In genomic region chr2:167854060-167854459, GRCm38 (mm10) we compare ENCODE assay signal across 14 mouse cellular contexts.
"Had no signal": no experiment of that assay in that cellular context is flagged by ENCODE, and none has a peak within 500 bp of the region (broad histone marks: within the 10 kb centered on the region; RNA-seq: fewer than 3 reads in every experiment).

No protein-coding gene starts in this region.

- ATAC-seq: intestine, embryonic 15.5 days had no signal

- H3K9ac ChIP-seq: intestine, embryonic 15.5 days; kidney, embryonic 15.5 days; limb, embryonic 13.5 days; liver, embryonic 13.5 days; lung, embryonic 14.5 days; stomach, embryonic 15.5 days had no signal

- H3K9me3 ChIP-seq: intestine, embryonic 15.5 days; kidney, embryonic 15.5 days; limb, embryonic 10.5 days; limb, embryonic 13.5 days; liver, embryonic 13.5 days; stomach, embryonic 15.5 days had no signal

- DNase-seq: kidney, adult 11 months; kidney, postnatal 10 days; liver; liver, embryonic 13.5 days; lung, embryonic 14.5 days; lung, postnatal 4 days; midbrain, embryonic 14.5 days; thymus, postnatal 25 days had no signal

- H3K27me3 ChIP-seq: intestine, embryonic 15.5 days; kidney, embryonic 15.5 days; limb, embryonic 13.5 days; stomach, embryonic 15.5 days had no signal

- H3K27ac ChIP-seq: intestine, embryonic 15.5 days; kidney, embryonic 15.5 days; limb, embryonic 13.5 days; liver, embryonic 13.5 days; stomach, embryonic 15.5 days had no signal

- H3K4me3 ChIP-seq: intestine, embryonic 15.5 days; kidney, embryonic 15.5 days; limb, embryonic 10.5 days; limb, embryonic 13.5 days; liver, embryonic 13.5 days; stomach, embryonic 15.5 days had no signal

- H3K4me2 ChIP-seq: intestine, embryonic 15.5 days; kidney, embryonic 15.5 days; limb, embryonic 13.5 days; liver, embryonic 13.5 days; lung, embryonic 14.5 days; midbrain, embryonic 11.5 days; stomach, embryonic 15.5 days had no signal

- H3K36me3 ChIP-seq: intestine, embryonic 15.5 days; kidney, embryonic 15.5 days; limb, embryonic 10.5 days; limb, embryonic 13.5 days; liver, embryonic 13.5 days; stomach, embryonic 15.5 days had no signal
